Mouse (Mus musculus) testis, postnatal 14 days (tissue): ENCODE results near the gene Ptprn2.
A peak's percentile ranks its signal among the peaks of the same experiment; 100 is the strongest.

ENCODE experiments used
- DNase-seq: peaks from one replicate; pipeline ENCODE4 v3.0.0; 2021; ENCODE audit warnings: low spot score

The Ptprn2 gene

DNA sequence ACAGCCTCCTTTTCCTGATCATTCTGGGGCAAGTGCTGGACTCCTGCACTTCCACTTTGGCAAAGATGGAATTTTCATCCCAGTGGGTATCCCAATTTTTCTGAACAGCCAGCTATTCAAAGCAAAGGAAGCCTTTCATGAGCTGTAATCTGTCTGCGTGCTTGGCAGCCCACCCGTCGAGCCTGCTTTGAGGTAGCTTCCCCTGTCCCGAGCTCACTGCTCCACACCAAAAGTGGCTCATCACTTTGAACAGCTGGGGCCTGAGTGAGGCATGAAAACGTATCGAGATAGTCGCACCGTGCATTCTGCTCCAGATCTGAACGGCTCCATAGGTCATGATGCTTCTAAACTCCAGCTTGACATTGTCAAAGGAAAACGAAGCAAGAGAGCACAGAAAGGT, 503.6 kb downstream of the Ptprn2 start:
- no peak for DNase-seq

DNA sequence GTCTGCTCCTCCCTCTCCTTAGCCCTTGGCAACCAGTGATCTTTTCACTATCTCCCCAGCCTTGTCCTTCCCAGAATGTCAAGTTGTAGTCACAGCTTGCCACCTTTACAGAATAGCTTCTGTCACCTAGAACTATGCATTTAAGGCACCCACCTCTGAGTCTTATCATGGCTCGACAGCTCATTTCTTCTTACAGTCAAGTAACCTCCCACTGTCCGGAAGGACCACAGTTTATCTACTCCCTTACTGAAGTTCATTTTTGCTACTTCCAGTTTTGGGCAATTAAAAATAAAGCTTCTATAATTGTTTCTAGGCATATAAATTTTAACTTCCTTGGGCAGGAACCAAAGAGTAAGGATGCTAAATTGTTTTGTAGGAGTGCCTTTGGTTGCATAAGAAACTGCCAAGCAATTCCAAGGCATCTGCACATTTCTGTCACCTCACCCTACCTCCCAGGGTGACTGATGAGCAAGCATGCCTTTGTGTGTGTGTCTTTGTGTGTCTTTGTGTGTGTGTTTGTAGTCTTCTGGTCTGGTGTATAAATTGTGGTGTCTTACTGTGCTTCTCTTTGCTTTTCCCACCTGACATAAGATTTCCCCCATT, 516.1 kb downstream of the Ptprn2 start:
- DNase-seq, result no peak

- no peak for DNase-seq
Measured at GRCm38 (mm10) chr12:117016753-117017595, 531.5 kb downstream of the Ptprn2 start.

DNA sequence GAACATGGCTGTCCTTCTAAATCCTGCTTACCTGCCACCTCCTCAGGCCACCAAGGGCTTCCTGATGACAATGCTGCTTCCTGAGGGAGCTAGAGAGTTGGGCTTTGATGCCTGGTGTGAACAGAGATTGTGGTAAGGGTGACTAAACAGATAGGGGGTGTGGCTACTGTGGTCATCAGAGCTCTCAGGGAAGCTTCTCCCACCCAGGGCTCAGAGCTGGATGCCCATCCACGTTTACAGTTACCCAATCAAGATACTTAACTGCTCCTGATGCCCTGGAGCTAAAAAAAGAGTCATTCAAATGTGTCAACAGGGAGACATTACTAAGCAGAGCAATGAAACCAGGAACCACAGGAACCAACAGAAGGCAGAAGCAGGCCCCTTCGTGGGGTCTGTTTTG, 532.4 kb downstream of the Ptprn2 start:
- no peak for DNase-seq

DNA sequence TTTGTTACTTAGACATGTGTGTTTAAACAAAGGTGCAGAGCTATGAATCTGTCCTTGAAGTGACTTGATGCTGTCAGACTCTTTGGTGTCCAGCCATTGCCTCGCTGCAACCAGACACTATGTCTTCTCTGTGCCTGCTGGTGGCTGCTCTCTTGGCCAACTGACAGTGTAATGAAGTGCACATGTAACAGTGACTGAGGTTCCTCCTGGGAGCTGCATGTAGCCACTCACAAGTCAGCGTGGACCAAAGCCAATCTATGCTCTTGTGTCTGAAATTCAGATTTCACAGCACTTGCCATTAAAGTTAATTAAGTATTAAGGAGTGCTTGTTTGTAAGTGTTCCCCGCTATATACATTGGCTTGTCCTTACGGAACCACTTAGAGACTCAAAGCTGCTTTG, 537.7 kb downstream of the Ptprn2 start:
- DNase-seq, result no peak

GRCm38 (mm10) chr12:117024916-117025315, 539.4 kb downstream of the Ptprn2 start:
- peak; percentile 17 for DNase-seq

DNA sequence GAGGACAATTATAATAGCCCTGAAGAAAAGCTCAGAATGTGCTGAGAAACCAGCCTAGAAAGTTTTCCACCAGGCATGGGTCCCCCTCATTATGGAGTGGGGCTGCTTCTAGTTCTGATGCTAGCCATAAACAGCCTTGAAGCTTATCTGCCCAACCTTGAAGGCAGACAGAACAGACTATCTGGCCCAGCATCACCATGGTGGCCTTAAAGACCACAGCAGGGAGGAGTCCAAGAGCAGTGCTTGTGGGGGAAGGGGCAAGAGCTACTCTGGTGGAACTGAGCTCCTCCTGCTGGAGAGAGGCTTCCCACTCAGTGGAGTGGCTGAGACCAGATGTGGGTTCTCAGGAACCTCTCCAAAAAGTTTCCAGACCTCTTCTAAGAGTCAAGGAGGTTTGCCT, 540.2 kb downstream of the Ptprn2 start:
- peak; percentile 14 for DNase-seq

DNA sequence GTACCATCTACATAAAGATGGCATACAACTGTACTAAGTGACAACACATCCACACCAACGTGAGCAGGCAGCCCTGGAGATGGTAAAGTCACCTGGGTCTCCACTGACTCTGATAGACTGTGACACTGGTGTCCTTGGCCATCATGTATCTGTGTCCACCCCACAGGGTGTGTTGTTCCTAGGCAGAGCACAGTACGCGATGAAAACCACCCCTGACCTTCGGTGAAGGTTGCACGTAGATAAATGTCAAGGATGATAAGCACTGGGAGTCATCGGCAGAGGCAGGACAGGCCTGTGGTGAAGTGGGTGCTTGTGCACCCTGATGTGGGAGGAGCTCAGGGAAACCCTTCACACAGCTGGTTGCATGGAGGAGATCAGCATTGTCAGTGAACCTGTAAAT, 541.8 kb downstream of the Ptprn2 start:
- DNase-seq, result no peak

DNA sequence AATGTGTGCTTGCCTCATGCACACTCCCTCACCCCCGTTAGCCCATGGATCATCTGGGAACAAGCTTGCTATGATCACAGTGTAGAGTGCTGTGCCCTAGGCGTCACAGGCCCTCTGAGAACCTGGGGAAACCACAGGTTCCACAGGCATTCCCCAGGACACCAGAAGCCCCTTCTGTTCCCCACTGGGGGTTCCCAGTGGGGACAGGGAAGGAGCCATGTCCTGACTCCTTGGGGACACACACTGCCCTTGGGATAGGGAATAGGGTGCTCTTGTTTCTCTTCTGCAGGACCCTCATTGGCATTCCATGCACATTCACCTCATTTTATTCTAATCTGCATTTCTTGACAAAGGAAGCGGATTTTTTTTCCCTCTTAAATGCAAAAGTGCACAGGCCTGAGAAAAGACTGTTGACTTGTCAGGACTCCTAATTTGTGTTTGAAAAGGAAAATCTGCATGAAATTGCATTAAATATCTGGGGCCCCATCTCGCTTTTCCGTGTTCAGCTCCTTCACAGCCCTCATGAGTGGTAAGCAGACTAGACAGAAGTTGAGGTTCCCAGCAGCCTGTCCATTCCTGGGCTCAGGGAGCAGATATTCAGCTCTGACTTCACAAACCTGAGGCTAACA, 542.9 kb downstream of the Ptprn2 start:
- DNase-seq, result no peak

DNA sequence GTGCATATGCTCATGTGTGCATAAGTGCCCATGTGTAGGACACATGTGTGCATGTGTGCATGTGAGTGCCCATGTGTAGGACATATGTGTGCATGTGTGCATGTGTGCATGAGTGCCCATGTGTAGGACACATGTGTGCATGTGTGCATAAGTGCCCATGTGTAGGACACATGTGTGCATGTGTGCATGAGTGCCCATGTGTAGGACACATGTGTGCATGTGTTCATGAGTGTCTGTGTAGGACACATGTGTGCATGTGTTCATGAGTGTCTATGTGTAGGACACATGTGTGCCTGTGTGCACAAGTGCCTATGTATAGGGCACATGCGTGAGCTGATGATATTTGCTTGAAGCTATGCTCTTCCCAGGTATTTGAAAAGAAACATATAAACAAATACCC, 547.7 kb downstream of the Ptprn2 start:
- no peak for DNase-seq

GRCm38 (mm10) chr12:117034506-117034905, 549.0 kb downstream of the Ptprn2 start:
- DNase-seq, result no peak

DNA sequence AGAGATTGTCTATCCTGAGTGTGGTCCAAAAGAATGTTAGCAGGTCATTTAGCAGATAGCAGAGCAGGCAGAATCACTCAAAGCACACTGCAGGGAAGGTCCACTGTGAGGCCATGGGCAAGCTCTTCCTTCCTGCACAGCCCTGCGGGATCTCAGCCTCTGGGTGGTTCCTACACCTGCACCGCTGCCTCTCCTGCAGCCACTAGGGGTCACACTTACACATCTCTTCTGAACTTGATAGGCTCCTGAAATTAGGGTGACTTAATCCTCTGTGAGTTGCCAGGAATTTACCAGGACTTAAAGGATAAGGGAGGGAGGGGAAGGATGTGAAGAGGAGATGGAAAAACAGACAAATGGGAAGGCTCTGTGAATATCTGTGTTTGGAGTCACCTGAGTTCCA, 549.7 kb downstream of the Ptprn2 start:
- DNase-seq, result peak; percentile 20

GRCm38 (mm10) chr12:117039411-117039810, 553.9 kb downstream of the Ptprn2 start:
- no peak for DNase-seq

DNA sequence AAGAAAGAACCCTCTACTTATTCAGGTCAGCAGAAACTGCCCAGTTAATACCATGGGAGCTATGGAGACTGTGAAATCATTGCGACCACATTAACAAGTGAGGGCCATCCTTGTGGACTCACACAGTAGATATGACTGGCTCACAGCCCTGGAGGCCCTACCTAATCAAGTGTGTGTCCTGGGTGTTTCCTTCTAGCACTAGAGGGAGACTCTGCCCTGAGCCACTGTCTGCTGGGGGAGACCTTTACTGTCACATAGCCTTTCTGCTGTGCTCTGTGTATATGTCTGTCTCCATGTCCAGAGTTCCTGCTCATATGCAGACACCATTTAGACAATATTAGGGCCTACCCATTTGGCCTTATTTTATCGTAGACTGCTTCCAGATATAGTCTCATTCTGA, 555.9 kb downstream of the Ptprn2 start:
- DNase-seq, result no peak

- DNase-seq, result no peak
Measured at GRCm38 (mm10) chr12:117042706-117043105, 557.2 kb downstream of the Ptprn2 start.

GRCm38 (mm10) chr12:117047384-117048251, 562.1 kb downstream of the Ptprn2 start:
- DNase-seq, result no peak

- DNase-seq, result no peak
Measured at GRCm38 (mm10) chr12:117049829-117050228, 564.3 kb downstream of the Ptprn2 start.

GRCm38 (mm10) chr12:117053223-117053850, 567.8 kb downstream of the Ptprn2 start:
- DNase-seq, result no peak

DNA sequence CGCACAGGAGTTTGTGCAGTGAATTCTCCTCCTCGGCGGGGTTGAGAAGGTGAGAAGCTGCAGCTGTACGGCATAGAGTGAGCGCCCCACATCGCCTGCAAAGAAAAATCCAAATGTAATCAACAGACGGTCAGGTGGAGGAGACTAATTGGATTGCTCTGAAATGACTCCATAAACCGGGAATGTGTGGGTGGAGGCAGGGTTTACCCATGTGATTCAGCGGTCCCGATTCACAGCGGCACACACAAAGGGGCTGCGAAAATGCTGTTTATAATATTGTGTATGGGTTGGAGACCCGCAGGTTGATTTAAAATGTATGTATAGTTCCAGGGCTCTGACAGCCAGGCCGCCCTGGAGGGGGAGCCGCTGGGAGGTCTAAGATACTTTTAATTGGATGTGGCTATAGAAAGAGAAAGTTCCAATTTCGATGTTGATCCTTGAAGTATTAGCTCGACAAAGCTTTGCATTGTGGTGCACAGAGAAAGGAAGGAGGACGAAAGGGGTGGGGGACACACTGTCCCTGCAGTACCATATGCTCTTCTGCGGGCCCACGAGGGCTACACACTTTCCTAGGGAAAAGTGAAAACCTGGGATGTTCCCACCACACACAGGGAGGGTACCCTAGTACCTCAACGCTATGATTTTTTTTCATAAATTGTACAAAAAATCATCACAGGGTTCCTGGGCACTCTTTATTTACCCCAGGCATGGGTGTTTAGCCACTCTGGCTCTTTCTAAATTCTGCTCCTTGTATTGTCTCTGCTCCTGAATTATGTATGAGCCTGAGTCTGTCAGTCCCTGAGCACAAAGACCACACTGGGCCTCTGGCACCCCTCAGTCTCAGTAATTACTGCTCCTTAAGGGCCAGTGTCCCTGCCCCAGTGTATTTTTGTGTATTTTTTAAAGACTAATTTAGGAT, 568.6 kb downstream of the Ptprn2 start:
- no peak for DNase-seq

- no peak for DNase-seq
Measured at GRCm38 (mm10) chr12:117054925-117055570, 569.5 kb downstream of the Ptprn2 start.
